ENCODE assay signal across 27 mouse cellular contexts in genomic region chr19:16379687-16380086, GRCm38 (mm10). TPM values are rescaled to one million over a fixed set of nuclear protein-coding genes. Genes with fewer than 3 reads are reported as not detected.
DNase-seq lines count a peak whose midpoint lies in the region; ATAC-seq and TF ChIP-seq lines count a peak whose summit lies in the region.
"Had no signal": no experiment of that assay in that cellular context is flagged by ENCODE, and none has a peak within 500 bp of the region (broad histone marks: within the 10 kb centered on the region; RNA-seq: fewer than 3 reads in every experiment).

No protein-coding gene starts in this region.

- H3K4me2 ChIP-seq in stomach, postnatal 0 days (replicated peaks; ENCODE audit: low read depth) = no peak overlapping the region
- H3K4me2 ChIP-seq: embryonic facial prominence, embryonic 13.5 days; embryonic facial prominence, embryonic 15.5 days; forebrain, embryonic 12.5 days had no signal

- no peak overlapping the region for H3K9ac ChIP-seq in stomach, postnatal 0 days (ENCODE audit: low read length)
- H3K9ac ChIP-seq: embryonic facial prominence, embryonic 13.5 days; embryonic facial prominence, embryonic 15.5 days; forebrain, embryonic 12.5 days had no signal

- H3K27me3 ChIP-seq in stomach, postnatal 0 days (ENCODE audit: control insufficient read depth, insufficient read depth, low read length) = no peaks in the 10 kb centered on the region
- H3K27me3 ChIP-seq: CH12.LX; embryonic facial prominence, embryonic 13.5 days; embryonic facial prominence, embryonic 15.5 days; forebrain, embryonic 12.5 days; Patski had no signal

- H3K36me3 ChIP-seq in stomach, postnatal 0 days (ENCODE audit: control insufficient read depth, insufficient read depth, low read length) = peaks cover 3% of the 10 kb centered on the region; the same call in 1 of the 2 replicates
- H3K36me3 ChIP-seq: G1E had no signal

- no peaks in the 10 kb centered on the region for H3K4me1 ChIP-seq in stomach, postnatal 0 days (replicated peaks; ENCODE audit: control insufficient read depth, insufficient read depth)
- H3K4me1 ChIP-seq: embryonic facial prominence, embryonic 13.5 days; embryonic facial prominence, embryonic 15.5 days had no signal

- H3K27ac ChIP-seq in stomach, postnatal 0 days (replicated peaks) = no peak overlapping the region
- H3K27ac ChIP-seq: embryonic facial prominence, embryonic 13.5 days; embryonic facial prominence, embryonic 15.5 days; forebrain, embryonic 10.5 days; forebrain, embryonic 12.5 days had no signal

- 70% methylated on average over 8 of the region's 8 CpGs for WGBS in stomach, postnatal 0 days

- no peak for TF ChIP-seq EP300 in stomach, postnatal 0 days (optimal IDR thresholded peaks at IDR 0.05)

- no peaks in the 10 kb centered on the region for H3K9me3 ChIP-seq in stomach, postnatal 0 days (ENCODE audit: control insufficient read depth, low read length)
- H3K9me3 ChIP-seq: embryonic facial prominence, embryonic 13.5 days; embryonic facial prominence, embryonic 15.5 days; forebrain, embryonic 10.5 days; forebrain, embryonic 12.5 days; G1E had no signal

- peak; percentile 73 for DNase-seq in heart, adult 11 months
- no peak for DNase-seq in heart, adult 9 months (ENCODE audit: low spot score in 2 of 2)
- peak; percentile 16 to 29 for DNase-seq in urinary bladder, adult 18-20 months (ENCODE audit: low spot score in 2 of 2)
- DNase-seq in urinary bladder, adult 2 months (ENCODE audit: low spot score) = no peak
- no peak for DNase-seq in stomach, postnatal 0 days (ENCODE audit: low spot score)
- DNase-seq: adrenal gland, adult 8-10 months; adrenal gland, postnatal 14 days; adrenal gland, postnatal 36 days; B cell, adult 2 months; cerebellum, adult 18-20 months; cerebellum, adult 8-10 months; cerebellum, adult 9-11 months; cerebellum, postnatal 14 days; cerebellum, postnatal 36 days; embryo, embryonic 11 days had no signal

- TF ChIP-seq CTCF in stomach, postnatal 0 days (IDR thresholded peaks at IDR 0.05; ENCODE audit: low read depth) = no peak

- H3K4me3 ChIP-seq in stomach, postnatal 0 days (ENCODE audit: low read depth, low read length) = no peak overlapping the region
- H3K4me3 ChIP-seq: embryonic facial prominence, embryonic 13.5 days; embryonic facial prominence, embryonic 15.5 days; erythroblast, embryonic 14.5 days; forebrain, embryonic 10.5 days; forebrain, embryonic 12.5 days had no signal

- peak; percentile 68; the same call in 1 of the 2 replicates for ATAC-seq in stomach, postnatal 0 days (ENCODE audit: low FRiP score, low TSS enrichment)
- ATAC-seq: activated CD4-positive, CD25-positive, alpha-beta regulatory T cell, adult 4 months; CD4-positive, CD25-positive, alpha-beta regulatory T cell, adult 4 months; forebrain, embryonic 14.5 days; forebrain, embryonic 16.5 days; Patski had no signal

RNA-seq across cellular contexts. Expression of gene Gna14, which starts 55.9 kb away (rescaled TPM):
- polyA plus RNA-seq in urinary bladder, adult 2 months (2012; rRNA removed) = 3.4 and 3.7 TPM in 2 replicates
- 9.0 and 11.7 TPM in 2 replicates for polyA plus RNA-seq in stomach, postnatal 0 days (2015; fragmentation: Nextera tagmentation; extraction: Ambion mirVana)
- polyA plus RNA-seq: erythroblast, embryonic 14.5 days; G1E had no signal

Comparison
In these comparisons a context has a peak if more than half of its experiments do, and no peak if none do; other contexts are left out.
1. DNase-seq: peak in heart, adult 11 months (single experiment) and urinary bladder, adult 18-20 months (2 of 2); none in heart, adult 9 months (0 of 2), urinary bladder, adult 2 months (single experiment) and stomach, postnatal 0 days (single experiment).